Comparison of ENCODE assay signal across 8 mouse cellular contexts in genomic region chr17:37050399-37050798, GRCm38 (mm10). TPM values are rescaled to one million over a fixed set of nuclear protein-coding genes. Genes with fewer than 3 reads are reported as not detected.
DNase-seq lines count a peak whose midpoint lies in the region; ATAC-seq and TF ChIP-seq lines count a peak whose summit lies in the region.

No protein-coding gene starts in this region.

- peak; percentile 65 for ATAC-seq in hindbrain, embryonic 15.5 days (ENCODE audit: low FRiP score, low read depth)

- no peaks in the 10 kb centered on the region for H3K9me3 ChIP-seq in hindbrain, embryonic 15.5 days

- peak overlapping the region; percentile 89 for H3K9ac ChIP-seq in hindbrain, embryonic 15.5 days

- peaks cover 12% of the 10 kb centered on the region for H3K36me3 ChIP-seq in hindbrain, embryonic 15.5 days

- intact Hi-C loops in gastrocnemius, adult 2 months (cut with DNase I): loop anchor here (5.0 kb wide), 1 partner anchor 88 kb away; no protein-coding TSS in a partner anchor

- H3K27ac ChIP-seq in gastrocnemius, adult 2 months: peak overlapping the region; percentile 72
- H3K27ac ChIP-seq in hindbrain, embryonic 15.5 days (replicated peaks): peak overlapping the region; percentile 86

- H3K4me3 ChIP-seq in gastrocnemius, adult 2 months: peak overlapping the region; percentile 78
- peak overlapping the region; percentile 88 for H3K4me3 ChIP-seq in hindbrain, embryonic 15.5 days

- TF ChIP-seq CTCF in gastrocnemius, adult 2 months (IDR thresholded peaks at IDR 0.05): no peak

- H3K4me2 ChIP-seq in hindbrain, embryonic 15.5 days: peak overlapping the region; percentile 77

- H3K4me1 ChIP-seq in hindbrain, embryonic 15.5 days (replicated peaks): peaks cover 62% of the 10 kb centered on the region

- H3K27me3 ChIP-seq in hindbrain, embryonic 15.5 days: no peaks in the 10 kb centered on the region

- DNase-seq in adrenal gland, adult (ENCODE audit: inconsistent age in 2 of 2, low spot score in 1 of 2): peak; percentile 88 to 93
- DNase-seq in cerebellum, postnatal 4 days (ENCODE audit: low spot score in 2 of 2): peak; percentile 78 to 83
- peak; percentile 86 for DNase-seq in gastrocnemius, adult 2 months
- peak; percentile 84 for DNase-seq in left cerebral cortex, adult 11 months (ENCODE audit: low spot score)
- peak; percentile 84 for DNase-seq in lung, postnatal 14 days
- peak; percentile 89 for DNase-seq in retina, embryonic 14.5 days (ENCODE audit: low spot score)
- DNase-seq in urinary bladder, postnatal 36 days (ENCODE audit: low spot score in 2 of 2): peak; percentile 75 to 79

- under 1% methylated on average over 22 of the region's 22 CpGs for WGBS in hindbrain, embryonic 15.5 days

RNA-seq across cellular contexts. Expression of gene Gabbr1, which starts 4.6 kb away (rescaled TPM):
- 1 to 10 TPM; 8.5 to 9.1 TPM for total RNA-seq in gastrocnemius, adult 2 months (2021)
- polyA plus RNA-seq in hindbrain, embryonic 15.5 days (2015; fragmentation: Nextera tagmentation; extraction: Ambion mirVana): 85.2 and 86.0 TPM in 2 replicates

RNA-seq across cellular contexts. Expression of gene Mog, which starts 27.2 kb away (rescaled TPM):
- total RNA-seq in gastrocnemius, adult 2 months (2021): not detected
- 2.3 TPM in 2 replicates for polyA plus RNA-seq in hindbrain, embryonic 15.5 days (2015; fragmentation: Nextera tagmentation; extraction: Ambion mirVana)

RNA-seq across cellular contexts. Expression of gene Olfr90, which starts 37.9 kb away (rescaled TPM):
- not detected for total RNA-seq in gastrocnemius, adult 2 months (2021)
- 0.08 TPM in 1 of 2 replicates, not detected in the other for polyA plus RNA-seq in hindbrain, embryonic 15.5 days (2015; fragmentation: Nextera tagmentation; extraction: Ambion mirVana)

RNA-seq across cellular contexts. Expression of gene Olfr91, which starts 47.7 kb away (rescaled TPM):
- not detected for total RNA-seq in gastrocnemius, adult 2 months (2021)
- not detected in 2 replicates for polyA plus RNA-seq in hindbrain, embryonic 15.5 days (2015; fragmentation: Nextera tagmentation; extraction: Ambion mirVana)

RNA-seq across cellular contexts. Expression of gene Zfp57, which starts 49.4 kb away (rescaled TPM):
- 1 to 10 TPM in 1 of 2 experiments, under 1 TPM in 1; 0.23 to 1.3 TPM for total RNA-seq in gastrocnemius, adult 2 months (2021)
- 222 and 250 TPM in 2 replicates for polyA plus RNA-seq in hindbrain, embryonic 15.5 days (2015; fragmentation: Nextera tagmentation; extraction: Ambion mirVana)

Comparison
In these comparisons a context has a peak if more than half of its experiments do, and no peak if none do; other contexts are left out.
1. Peak in every context shown above with its lines: DNase-seq, ATAC-seq, H3K4me3 ChIP-seq and H3K27ac ChIP-seq.